Mouse (Mus musculus): Measurements from ENCODE around the gene Rps6kb1.
A peak's percentile ranks its signal among the peaks of the same experiment; 100 is the strongest.
"Not testable (repeated sequence)": the region's sequence is repeated elsewhere in the genome, so short reads cannot be mapped to it uniquely, and the experiment has no call there.

The Rps6kb1 gene

GRCm38 (mm10) chr11:86539716-86540475 lies 4.7 kb downstream of the Rps6kb1 start:
- DNase-seq = peak; percentile 13

- DNase-seq = no peak
Observed at GRCm38 (mm10) chr11:86538786-86539185, 5.8 kb downstream of the Rps6kb1 start.

GRCm38 (mm10) chr11:86534201-86534910 lies 10.2 kb downstream of the Rps6kb1 start:
- DNase-seq = no peak

GRCm38 (mm10) chr11:86533302-86533701 lies 11.3 kb downstream of the Rps6kb1 start:
- DNase-seq = not testable (repeated sequence)

- peak; percentile 49 for DNase-seq
Observed at GRCm38 (mm10) chr11:86532834-86533233, 11.8 kb downstream of the Rps6kb1 start.

- no peak for DNase-seq
Observed at GRCm38 (mm10) chr11:86527528-86527927, 17.1 kb downstream of the Rps6kb1 start.

GRCm38 (mm10) chr11:86519751-86520150 lies 24.9 kb downstream of the Rps6kb1 start:
- no peak for DNase-seq

GRCm38 (mm10) chr11:86517229-86517628 lies 27.4 kb downstream of the Rps6kb1 start:
- DNase-seq = no peak

- DNase-seq = peak; percentile 5
Observed at GRCm38 (mm10) chr11:86516620-86517019, 28.0 kb downstream of the Rps6kb1 start.

GRCm38 (mm10) chr11:86507991-86508390 lies 36.6 kb downstream of the Rps6kb1 start:
- no peak for DNase-seq

GRCm38 (mm10) chr11:86507334-86507733 lies 37.3 kb downstream of the Rps6kb1 start:
- DNase-seq = no peak

- DNase-seq = no peak
Observed at GRCm38 (mm10) chr11:86503121-86503520, 41.5 kb downstream of the Rps6kb1 start.

- no peak for DNase-seq
Observed at GRCm38 (mm10) chr11:86500795-86501194, 43.8 kb downstream of the Rps6kb1 start.

GRCm38 (mm10) chr11:86497908-86498307 lies 46.7 kb downstream of the Rps6kb1 start:
- no peak for DNase-seq

GRCm38 (mm10) chr11:86497356-86497755 lies 47.2 kb downstream of the Rps6kb1 start:
- no peak for DNase-seq

- DNase-seq = no peak
Observed at GRCm38 (mm10) chr11:86490782-86491181, 53.8 kb downstream of the Rps6kb1 start.

GRCm38 (mm10) chr11:86484910-86485510 lies 59.6 kb downstream of the Rps6kb1 start:
- DNase-seq = peak; percentile 32

- DNase-seq = peak; percentile 99
Observed at GRCm38 (mm10) chr11:86484101-86484868, 60.3 kb downstream of the Rps6kb1 start, which contains the start of gene Rnft1. Rnft1 (plus strand) TSS chr11:86484657.

GRCm38 (mm10) chr11:86473576-86473975 lies 71.0 kb downstream of the Rps6kb1 start:
- no peak for DNase-seq

GRCm38 (mm10) chr11:86472771-86473171 lies 71.8 kb downstream of the Rps6kb1 start:
- no peak for DNase-seq

- no peak for DNase-seq
Observed at GRCm38 (mm10) chr11:86471785-86472184, 72.8 kb downstream of the Rps6kb1 start.

GRCm38 (mm10) chr11:86468971-86469370 lies 75.6 kb downstream of the Rps6kb1 start:
- DNase-seq = no peak

- peak; percentile 57 for DNase-seq
Observed at GRCm38 (mm10) chr11:86468345-86468744, 76.3 kb downstream of the Rps6kb1 start.
